Mouse (Mus musculus): ENCODE measurements around the gene Hs6st1.

Gene Hs6st1

DNA sequence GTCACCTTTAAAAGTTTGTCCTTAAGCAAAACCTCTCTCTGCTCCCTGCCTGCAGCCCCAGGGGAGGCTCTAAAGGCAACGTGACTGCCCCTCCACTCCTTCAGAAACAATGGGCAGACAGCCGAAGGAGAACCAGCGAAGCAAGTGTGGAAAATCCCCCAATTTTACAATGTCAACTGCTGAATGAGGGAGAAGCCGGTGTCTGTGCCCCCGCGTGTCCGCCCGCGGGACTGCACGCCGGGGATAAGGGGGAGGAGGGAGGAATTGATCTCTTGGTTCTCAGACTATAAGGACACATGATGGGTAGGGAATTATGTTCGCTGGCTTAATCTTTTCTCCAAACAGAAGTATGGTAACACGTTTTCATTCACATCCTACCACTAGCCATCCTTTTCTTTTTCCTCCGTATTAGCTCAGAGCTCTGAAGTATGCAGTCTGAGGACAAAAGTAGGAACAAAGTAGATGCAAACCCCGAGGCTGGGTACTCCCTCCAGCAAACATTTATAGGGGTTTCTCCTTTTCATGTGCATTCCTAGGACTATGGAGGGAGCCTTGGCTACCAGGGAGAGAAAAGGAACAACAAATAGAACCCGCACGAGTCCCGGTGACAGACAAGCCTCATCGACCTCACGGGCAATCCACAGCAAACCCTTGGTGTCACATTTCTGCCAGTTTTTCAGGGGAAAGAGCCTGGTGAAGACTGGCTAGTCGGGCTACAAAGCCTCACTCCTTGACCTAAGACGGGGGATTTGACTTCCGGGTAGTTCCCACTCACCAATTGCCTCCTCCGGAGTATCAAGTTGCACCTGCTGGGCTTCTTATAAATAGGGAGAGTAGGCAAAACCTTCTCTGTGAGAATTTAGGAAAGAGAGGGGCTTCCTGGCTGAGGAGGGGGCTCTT is 3.1 kb upstream of the Hs6st1 start:
- peak; percentile 92 for DNase-seq (ENCODE audit: low read depth, low spot score)

DNA sequence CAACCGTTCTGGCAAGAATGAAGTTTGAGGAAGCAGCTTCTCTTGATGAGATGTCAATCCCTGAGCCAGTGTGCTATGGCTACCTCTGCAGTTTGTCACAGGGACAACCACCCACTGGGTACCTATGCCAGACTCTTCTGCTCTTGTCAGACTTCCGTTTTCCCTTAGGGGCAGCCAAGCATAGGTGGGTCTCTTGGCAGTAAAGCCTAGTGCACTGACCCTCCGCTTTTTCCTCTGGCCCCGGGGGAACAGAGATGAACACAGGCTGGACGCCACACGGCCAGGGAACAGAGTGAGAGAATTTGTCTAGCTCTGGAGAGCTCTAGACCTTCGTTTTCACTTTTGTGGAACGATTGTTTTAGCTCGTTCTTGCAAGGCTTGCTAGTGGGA is 2.4 kb upstream of the Hs6st1 start:
- DNase-seq (ENCODE audit: low read depth, low spot score) = no peak

- DNase-seq (ENCODE audit: low read depth, low spot score) = no peak
Observed at GRCm38 (mm10) chr1:36066216-36066980, 1.8 kb upstream of the Hs6st1 start.

- no peak for DNase-seq (ENCODE audit: low read depth, low spot score)
Observed at GRCm38 (mm10) chr1:36067201-36067600, 999 bp upstream of the Hs6st1 start.

- no peak for DNase-seq (ENCODE audit: low read depth, low spot score)
Observed at GRCm38 (mm10) chr1:36067611-36068010, 589 bp upstream of the Hs6st1 start.

DNA sequence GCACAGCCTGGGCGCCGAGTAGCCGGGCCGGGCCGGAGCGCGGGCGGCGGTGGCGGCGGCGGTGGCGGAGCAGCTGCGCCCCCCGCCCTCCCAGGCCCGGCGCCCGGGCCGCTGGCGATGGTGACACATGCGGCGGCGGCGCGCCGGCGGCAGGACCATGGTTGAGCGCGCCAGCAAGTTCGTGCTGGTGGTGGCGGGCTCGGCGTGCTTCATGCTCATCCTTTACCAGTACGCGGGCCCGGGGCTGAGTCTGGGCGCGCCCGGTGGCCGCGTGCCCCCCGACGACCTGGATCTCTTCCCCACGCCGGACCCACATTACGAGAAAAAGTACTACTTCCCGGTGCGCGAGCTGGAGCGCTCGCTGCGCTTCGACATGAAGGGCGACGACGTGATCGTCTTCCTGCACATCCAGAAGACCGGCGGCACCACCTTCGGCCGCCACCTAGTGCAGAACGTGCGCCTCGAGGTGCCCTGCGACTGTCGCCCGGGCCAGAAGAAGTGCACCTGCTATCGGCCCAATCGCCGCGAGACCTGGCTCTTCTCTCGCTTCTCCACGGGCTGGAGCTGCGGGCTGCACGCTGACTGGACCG is 426 bp downstream of the Hs6st1 start:
- DNase-seq (ENCODE audit: low read depth, low spot score) = peak; percentile 45

GRCm38 (mm10) chr1:36069291-36069771 is 1.1 kb downstream of the Hs6st1 start:
- DNase-seq (ENCODE audit: low read depth, low spot score) = no peak

- DNase-seq (ENCODE audit: low read depth, low spot score) = no peak
Observed at GRCm38 (mm10) chr1:36070190-36070589, 2.0 kb downstream of the Hs6st1 start.

DNA sequence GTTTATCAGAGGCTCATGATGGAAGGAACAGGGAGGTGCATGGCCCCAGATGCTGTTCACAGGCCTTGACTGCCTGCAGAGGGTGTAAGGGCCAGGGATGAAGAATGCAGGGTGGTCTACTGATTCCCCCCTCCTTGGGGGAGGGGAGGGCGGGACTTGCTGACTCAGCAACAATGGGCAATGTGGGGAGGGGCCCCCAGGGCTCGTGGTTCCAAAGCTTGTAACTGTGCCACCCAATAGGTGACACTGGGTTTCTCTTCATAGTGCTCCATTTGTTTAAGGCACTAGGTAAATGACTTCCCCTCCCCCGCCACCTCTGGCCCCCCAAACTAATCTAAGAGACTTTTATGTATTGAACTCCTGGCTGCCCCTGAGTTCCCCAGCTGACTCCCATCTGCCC is 2.5 kb downstream of the Hs6st1 start:
- DNase-seq (ENCODE audit: low read depth, low spot score) = no peak

DNA sequence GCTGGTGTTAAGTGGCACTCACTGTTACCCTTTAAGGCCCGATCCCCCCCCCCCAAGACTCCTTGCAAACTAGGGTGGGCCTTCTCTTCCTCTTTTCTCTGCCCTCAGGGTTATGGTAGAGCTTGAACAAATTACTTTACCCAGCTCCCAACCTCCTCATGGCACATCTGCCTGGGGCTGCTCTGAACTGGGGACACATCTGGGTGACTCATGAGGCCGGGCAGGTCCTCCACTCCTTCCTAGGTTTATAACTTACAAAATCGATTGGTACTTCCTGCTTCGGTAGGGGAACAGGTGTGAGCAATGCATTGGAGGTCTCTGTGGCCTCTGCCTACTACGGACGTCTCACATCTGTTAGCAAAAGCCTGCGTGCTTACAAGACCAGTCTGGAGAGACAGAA is 3.0 kb downstream of the Hs6st1 start:
- no peak for DNase-seq (ENCODE audit: low read depth, low spot score)

GRCm38 (mm10) chr1:36071611-36072010 is 3.4 kb downstream of the Hs6st1 start:
- DNase-seq (ENCODE audit: low read depth, low spot score) = no peak

- DNase-seq (ENCODE audit: low read depth, low spot score) = peak; percentile 81
Observed at GRCm38 (mm10) chr1:36072588-36073556, 4.7 kb downstream of the Hs6st1 start.

DNA sequence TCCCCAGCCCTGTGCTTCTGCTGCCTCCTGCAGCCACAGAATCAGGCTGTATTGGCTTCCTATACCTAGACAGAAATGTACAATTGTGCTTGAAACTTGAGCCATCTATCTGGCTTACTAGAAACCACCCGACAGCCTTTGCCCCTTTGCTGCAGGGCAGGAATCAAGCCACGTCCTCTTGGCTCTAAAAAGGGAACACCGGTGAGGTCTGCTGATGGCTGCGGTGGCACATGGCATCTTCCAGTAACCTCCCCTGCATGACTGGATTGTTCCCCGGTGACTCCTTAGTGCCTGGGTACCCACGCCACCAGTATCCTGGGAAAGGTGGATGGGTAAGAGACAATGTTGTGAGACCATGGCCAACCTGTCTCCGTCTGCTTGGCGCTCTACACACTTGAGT is 5.4 kb downstream of the Hs6st1 start:
- no peak for DNase-seq (ENCODE audit: low read depth, low spot score)

- no peak for DNase-seq (ENCODE audit: low read depth, low spot score)
Observed at GRCm38 (mm10) chr1:36074197-36074596, 6.0 kb downstream of the Hs6st1 start.

DNA sequence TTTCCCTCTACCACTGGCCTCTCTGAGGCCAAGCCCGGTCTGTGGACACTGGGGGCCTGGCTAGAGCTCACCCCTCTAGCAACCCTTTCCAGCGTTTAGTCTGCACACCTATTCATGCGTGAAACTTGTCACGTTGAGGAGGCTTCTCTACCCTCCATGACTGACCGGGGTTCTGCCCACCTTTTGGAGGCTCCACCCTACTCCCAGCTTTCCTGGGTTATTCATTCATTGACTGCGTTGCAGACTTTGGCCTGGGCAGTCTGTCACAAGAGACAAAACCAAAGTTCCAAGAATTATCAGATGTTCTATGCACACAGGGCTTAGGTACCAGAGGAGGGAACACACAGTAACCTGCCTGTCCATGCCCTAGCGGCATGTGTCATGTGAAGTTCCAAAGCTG is 6.8 kb downstream of the Hs6st1 start:
- DNase-seq (ENCODE audit: low read depth, low spot score) = no peak

DNA sequence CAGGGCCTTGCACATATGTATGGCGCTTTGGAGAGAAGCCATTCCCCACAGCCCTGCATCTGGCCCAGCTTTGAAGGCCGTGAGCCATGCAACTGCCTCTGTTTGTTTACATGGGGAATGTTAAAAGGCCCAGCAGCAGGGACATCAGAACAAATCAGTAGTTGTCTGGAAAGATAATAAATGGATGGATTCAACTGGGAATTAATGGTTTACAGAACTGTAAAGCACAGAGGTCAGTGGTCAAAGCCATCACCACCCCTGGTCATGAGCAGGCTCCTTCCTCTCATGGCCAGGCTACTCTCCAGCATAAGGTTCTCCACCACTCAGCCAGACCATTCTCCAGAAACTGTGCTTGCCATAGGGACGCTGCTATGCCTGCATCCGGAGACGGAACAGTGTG is 7.5 kb downstream of the Hs6st1 start:
- DNase-seq (ENCODE audit: low read depth, low spot score) = no peak

DNA sequence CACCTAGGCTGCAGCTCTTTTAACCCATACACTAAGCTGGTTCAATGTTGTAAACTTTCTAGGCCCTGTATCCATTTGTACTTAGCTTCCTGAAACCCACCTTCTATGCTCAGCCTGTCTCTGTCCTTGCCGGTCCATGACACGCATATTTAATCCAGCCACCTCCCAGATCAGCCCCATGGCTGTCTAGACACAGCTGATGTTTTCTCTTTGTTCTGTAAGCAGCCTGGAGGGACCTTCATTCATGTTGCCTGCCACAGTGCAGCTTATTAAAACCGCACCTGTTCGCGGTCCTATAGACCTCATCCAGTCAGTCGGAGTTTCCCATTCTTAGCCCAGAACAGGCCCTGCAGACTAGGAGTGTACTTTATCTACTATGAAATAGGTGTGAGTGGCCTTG is 8.9 kb downstream of the Hs6st1 start:
- no peak for DNase-seq (ENCODE audit: low read depth, low spot score)

DNA sequence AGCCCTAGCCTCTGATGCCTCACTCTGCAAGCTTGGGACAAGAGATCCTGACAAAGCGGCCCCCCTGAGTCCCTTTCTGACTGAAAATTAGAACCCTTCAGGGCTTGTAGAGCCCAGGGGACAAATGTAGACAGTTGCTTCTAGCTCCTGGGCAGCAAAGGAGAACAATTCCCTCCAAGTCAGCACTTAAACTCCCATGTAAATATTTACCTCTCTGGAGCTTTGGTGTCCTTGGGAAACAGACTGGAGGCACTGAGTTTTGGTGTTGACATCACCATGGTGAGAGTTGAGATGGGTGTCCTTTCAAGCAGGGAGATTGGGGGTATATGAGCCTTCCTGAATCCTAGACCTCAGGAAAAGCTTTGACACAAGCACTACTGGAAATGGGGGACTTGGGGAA is 10.1 kb downstream of the Hs6st1 start:
- DNase-seq (ENCODE audit: low read depth, low spot score) = no peak

GRCm38 (mm10) chr1:36079679-36080078 is 11.5 kb downstream of the Hs6st1 start:
- no peak for DNase-seq (ENCODE audit: low read depth, low spot score)

- DNase-seq (ENCODE audit: low read depth, low spot score) = no peak
Observed at GRCm38 (mm10) chr1:36080974-36081373, 12.8 kb downstream of the Hs6st1 start.

DNA sequence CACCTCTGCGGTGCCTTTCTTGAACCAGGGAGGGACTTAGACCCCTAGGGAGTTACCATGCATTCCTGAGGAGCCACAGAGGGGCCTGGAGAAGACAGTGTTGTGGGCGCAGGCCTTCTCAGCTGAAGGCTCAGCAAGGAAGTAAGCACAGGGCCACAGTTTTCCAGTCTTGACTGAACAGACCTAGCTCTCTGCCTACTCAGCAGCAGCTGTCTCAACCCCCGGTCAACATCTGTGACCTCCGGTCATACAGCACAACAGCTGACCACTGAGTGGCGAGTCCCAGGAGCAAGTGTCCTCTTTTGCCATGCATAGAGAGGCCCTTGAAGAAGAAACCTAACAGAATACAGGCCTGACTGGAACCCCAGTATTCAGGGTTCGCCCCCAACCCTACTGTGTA is 14.0 kb downstream of the Hs6st1 start:
- no peak for DNase-seq (ENCODE audit: low read depth, low spot score)
